Mouse (Mus musculus) left cerebral cortex, postnatal 14 days (tissue): ENCODE results near the gene Arel1. TPM values are rescaled to one million over a fixed set of nuclear protein-coding genes. Genes with fewer than 3 reads are reported as not detected.

ENCODE experiments used
- DNase-seq, 2 experiments: peaks; one replicate each; pipeline ENCODE4 v3.0.0; 2021 to 2022; ENCODE audit warnings: low spot score in 2 of 2, mixed read lengths in 1 of 2
- intact Hi-C: fragments of 180-260 bp; cut with DNase I; formaldehyde crosslinking; loops from one replicate; pipeline ENCODE4 v1.15.1; 2025
- total RNA-seq, 2 experiments: library from RNA; stranded (reverse); gene quantifications; 2 replicates each; pipeline ENCODE4 v1.2.3; 2021

The Arel1 gene
- total RNA-seq, 2 experiments from 2014 or later = 103 to 106 TPM

- intact Hi-C loops = no loop called here
Observed at GRCm38 (mm10) chr12:84952351-84952750, 18.3 kb downstream of the Arel1 start.

GRCm38 (mm10) chr12:84951531-84951930, 19.2 kb downstream of the Arel1 start:
- DNase-seq = no peak
- intact Hi-C loops = no loop called here

More at GRCm38 (mm10) chr12:84952351-84952750, 18.3 kb downstream of the Arel1 start:
- no peak for DNase-seq

GRCm38 (mm10) chr12:84950763-84951162, 19.9 kb downstream of the Arel1 start:
- DNase-seq = no peak
- intact Hi-C loops = no loop called here

GRCm38 (mm10) chr12:84948584-84949285, 22.0 kb downstream of the Arel1 start:
- intact Hi-C loops = no loop called here
- DNase-seq = no peak

- intact Hi-C loops = no loop called here
- DNase-seq = no peak
Observed at GRCm38 (mm10) chr12:84947894-84948583, 22.7 kb downstream of the Arel1 start.

GRCm38 (mm10) chr12:84944813-84945553, 25.7 kb downstream of the Arel1 start:
- DNase-seq = no peak
- intact Hi-C loops = no loop called here

- DNase-seq = no peak
- intact Hi-C loops = no loop called here
Observed at GRCm38 (mm10) chr12:84944150-84944812, 26.4 kb downstream of the Arel1 start.

GRCm38 (mm10) chr12:84943006-84943952, 27.4 kb downstream of the Arel1 start:
- intact Hi-C loops = no loop called here
- no peak for DNase-seq

GRCm38 (mm10) chr12:84941717-84942116, 29.0 kb downstream of the Arel1 start:
- intact Hi-C loops = no loop called here
- DNase-seq = no peak

- intact Hi-C loops = no loop called here
- DNase-seq = no peak
Observed at GRCm38 (mm10) chr12:84940343-84940742, 30.4 kb downstream of the Arel1 start.

- DNase-seq = peak; percentile 17 to 31
- intact Hi-C loops = no loop called here
Observed at GRCm38 (mm10) chr12:84939117-84939516, 31.6 kb downstream of the Arel1 start.

- intact Hi-C loops = no loop called here
Observed at GRCm38 (mm10) chr12:84935343-84935742, 35.4 kb downstream of the Arel1 start.

GRCm38 (mm10) chr12:84932210-84932609, 38.5 kb downstream of the Arel1 start:
- DNase-seq = no peak
- intact Hi-C loops = no loop called here

More at GRCm38 (mm10) chr12:84935343-84935742, 35.4 kb downstream of the Arel1 start:
- no peak for DNase-seq

- intact Hi-C loops = no loop called here
Observed at GRCm38 (mm10) chr12:84926542-84926941, 44.2 kb downstream of the Arel1 start.

GRCm38 (mm10) chr12:84924324-84924723, 46.4 kb downstream of the Arel1 start:
- intact Hi-C loops = no loop called here
- DNase-seq = peak in 1 of 2 experiments; percentile 28

More at GRCm38 (mm10) chr12:84926542-84926941, 44.2 kb downstream of the Arel1 start:
- DNase-seq = no peak

- intact Hi-C loops = no loop called here
- DNase-seq = no peak
Observed at GRCm38 (mm10) chr12:84921881-84922419, 48.8 kb downstream of the Arel1 start.

GRCm38 (mm10) chr12:84918809-84919208, 51.9 kb downstream of the Arel1 start:
- intact Hi-C loops = no loop called here
- DNase-seq = no peak

GRCm38 (mm10) chr12:84917799-84918198, 52.9 kb downstream of the Arel1 start:
- intact Hi-C loops = no loop called here
- DNase-seq = no peak
